Mouse (Mus musculus) lung, embryonic 15.5 days (tissue): Measurements from ENCODE around the gene Atxn7l2. TPM values are rescaled to one million over a fixed set of nuclear protein-coding genes. Genes with fewer than 3 reads are reported as not detected.

Experiments used
- ATAC-seq: fragments of 200-750 bp; cut with Nextera tagmentation; 2 replicates; pipeline ENCODE4 v1.8.0; 2017; ENCODE audit warnings: moderate number of reproducible peaks, borderline replicate concordance; ENCODE audit not compliant: low FRiP score, low TSS enrichment; ENCODE audit errors: extremely low read depth
- H3K27ac ChIP-seq: fragments of 300-500 bp; sonication (generic); 2 replicates; pipeline ENCODE4 v1.5.1; 2015; ENCODE audit warnings: moderate library complexity, mild to moderate bottlenecking, inconsistent platforms
- H3K27me3 ChIP-seq: fragments of 300-500 bp; sonication (generic); 2 replicates; pipeline ENCODE4 v1.6.1; 2015; ENCODE audit warnings: inconsistent platforms
- H3K36me3 ChIP-seq: fragments of 300-500 bp; sonication (generic); 2 replicates; pipeline ENCODE4 v1.6.1; 2015; ENCODE audit warnings: inconsistent platforms
- H3K4me1 ChIP-seq: fragments of 300-500 bp; sonication (generic); 2 replicates; pipeline ENCODE4 v1.6.1; 2015; ENCODE audit warnings: inconsistent platforms
- H3K4me2 ChIP-seq: fragments of 300-500 bp; sonication (generic); 2 replicates; pipeline ENCODE4 v1.6.1; 2015; ENCODE audit warnings: inconsistent platforms, mild to moderate bottlenecking, moderate library complexity
- H3K4me3 ChIP-seq: fragments of 300-500 bp; sonication (generic); 2 replicates; pipeline ENCODE4 v1.5.1; 2015; ENCODE audit warnings: mild to moderate bottlenecking, inconsistent platforms
- H3K9ac ChIP-seq: fragments of 300-500 bp; sonication (generic); 2 replicates; pipeline ENCODE4 v1.6.1; 2015; ENCODE audit warnings: inconsistent platforms
- H3K9me3 ChIP-seq: fragments of 300-500 bp; sonication (generic); 2 replicates; pipeline ENCODE4 v1.6.1; 2016; ENCODE audit warnings: inconsistent platforms
- WGBS: fragments of 180-500 bp; shearing (Covaris S2); methylation state at CpG from one replicate; pipeline ENCODE4 v1.1.7; 2015; 5-methylcytosine and 5-hydroxymethylcytosine counted together
- polyA plus RNA-seq: library from polyadenylated mRNA; unstranded; fragments of >200 nt; fragmentation: Nextera tagmentation; extraction: Ambion mirVana; gene quantifications from 2 replicates; pipeline ENCODE4 v1.2.1, GENCODE M21; 2015

Atxn7l2 gene
- polyA plus RNA-seq, 1 experiment from 2014 or later, result 14.5 TPM

GRCm38 (mm10) chr3:108187111-108187795 is 23.5 kb downstream of the Atxn7l2 start:
- H3K9me3 ChIP-seq, result no peaks in the 10 kb centered on the region
- H3K4me1 ChIP-seq, result peaks cover 26% of the 10 kb centered on the region
- peaks cover 14% of the 10 kb centered on the region for H3K27me3 ChIP-seq
- H3K9ac ChIP-seq, result no peak overlapping the region
- no peak overlapping the region for H3K27ac ChIP-seq
- peak overlapping the region; percentile 97; the same call in 1 of the 2 replicates for H3K4me2 ChIP-seq
- no peak for ATAC-seq
- H3K4me3 ChIP-seq, result peak overlapping the region; percentile 66; the same call in 1 of the 2 replicates
- no peaks in the 10 kb centered on the region for H3K36me3 ChIP-seq
- 57% methylated on average over 20 of the region's 20 CpGs for WGBS

- Histone ChIP-seq H3K36me3 (no peaks in the 10 kb centered on the region), H3K9me3 (no peaks in the 10 kb centered on the region), H3K9ac (peak within 1 kb of the TSS; percentile 62), H3K4me2 (peak within 1 kb of the TSS; percentile 97), H3K4me3 (peak within 1 kb of the TSS; percentile 66), H3K4me1 (peaks cover 26% of the 10 kb centered on the region), H3K27ac (no peak within 1 kb of the TSS), H3K27me3 (peaks cover 14% of the 10 kb centered on the region)
- 2% methylated on average over 61 of the region's 100 CpGs for WGBS
- ATAC-seq, result peak; percentile 66; the same call in 1 of the 2 replicates
These were observed 24.4 kb downstream of the Atxn7l2 start, which contains the start of gene Amigo1 for GRCm38 (mm10) chr3:108186098-108187047. Gene Amigo1, plus strand, starts transcription at chr3:108186335.

GRCm38 (mm10) chr3:108185460-108186097 is 25.2 kb downstream of the Atxn7l2 start:
- no peak for ATAC-seq
- Histone ChIP-seq H3K4me3 (peak overlapping the region; percentile 66), H3K9ac (peak overlapping the region; percentile 32), H3K4me2 (peak overlapping the region; percentile 97), H3K9me3 (no peaks in the 10 kb centered on the region), H3K36me3 (no peaks in the 10 kb centered on the region), H3K27ac (no peak overlapping the region), H3K4me1 (peaks cover 26% of the 10 kb centered on the region), H3K27me3 (peaks cover 14% of the 10 kb centered on the region)
- WGBS, result 5% methylated on average over 16 of the region's 16 CpGs

- no peak for ATAC-seq
- 44% methylated on average over 3 of the region's 3 CpGs for WGBS
- Histone ChIP-seq H3K27ac (no peak overlapping the region), H3K9me3 (no peaks in the 10 kb centered on the region), H3K36me3 (no peaks in the 10 kb centered on the region), H3K4me1 (peaks cover 23% of the 10 kb centered on the region), H3K27me3 (peaks cover 14% of the 10 kb centered on the region), H3K4me2 (no peak overlapping the region), H3K9ac (no peak overlapping the region), H3K4me3 (no peak overlapping the region)
These were observed 26.0 kb downstream of the Atxn7l2 start for GRCm38 (mm10) chr3:108184742-108185141.

GRCm38 (mm10) chr3:108180514-108180913 is 30.2 kb downstream of the Atxn7l2 start:
- WGBS, result 50% methylated on average over 2 of the region's 2 CpGs
- no peak for ATAC-seq
- H3K27me3 ChIP-seq, result peaks cover 15% of the 10 kb centered on the region

GRCm38 (mm10) chr3:108178756-108179715 is 31.7 kb downstream of the Atxn7l2 start:
- H3K4me2 ChIP-seq, result no peak overlapping the region
- H3K27me3 ChIP-seq, result peaks cover 7% of the 10 kb centered on the region; the same call in 1 of the 2 replicates
- H3K36me3 ChIP-seq, result no peaks in the 10 kb centered on the region
- H3K9ac ChIP-seq, result no peak overlapping the region
- peak overlapping the region; percentile 3; the same call in 1 of the 2 replicates for H3K27ac ChIP-seq
- peaks cover 11% of the 10 kb centered on the region; the same call in 1 of the 2 replicates for H3K4me1 ChIP-seq
- H3K9me3 ChIP-seq, result no peaks in the 10 kb centered on the region
- WGBS, result 35% methylated on average over 7 of the region's 7 CpGs
- ATAC-seq, result peak; percentile 88
- H3K4me3 ChIP-seq, result no peak overlapping the region

More at GRCm38 (mm10) chr3:108180514-108180913, 30.2 kb downstream of the Atxn7l2 start:
- H3K36me3 ChIP-seq, result no peaks in the 10 kb centered on the region
- H3K27ac ChIP-seq, result no peak overlapping the region
- H3K4me1 ChIP-seq, result peaks cover 13% of the 10 kb centered on the region
- H3K9me3 ChIP-seq, result no peaks in the 10 kb centered on the region
- no peak overlapping the region for H3K9ac ChIP-seq
- no peak overlapping the region for H3K4me2 ChIP-seq
- H3K4me3 ChIP-seq, result no peak overlapping the region

- WGBS, result 41% methylated on average over 13 of the region's 14 CpGs
- Histone ChIP-seq H3K27me3 (0 out of 2 replicates have a peak, but pooled peaks cover 7% of the 10 kb centered on the region), H3K9ac (no peak overlapping the region), H3K4me2 (no peak overlapping the region), H3K9me3 (no peaks in the 10 kb centered on the region), H3K27ac (no peak overlapping the region), H3K4me1 (peaks cover 10% of the 10 kb centered on the region; the same call in 1 of the 2 replicates), H3K36me3 (no peaks in the 10 kb centered on the region), H3K4me3 (no peak overlapping the region)
- ATAC-seq, result no peak; the same call in 1 of the 2 replicates
These were observed 35.8 kb downstream of the Atxn7l2 start for GRCm38 (mm10) chr3:108174672-108175531.

GRCm38 (mm10) chr3:108169199-108169598 is 41.5 kb downstream of the Atxn7l2 start:
- 42% methylated on average over 3 of the region's 3 CpGs for WGBS
- Histone ChIP-seq H3K4me3 (no peak overlapping the region), H3K9me3 (no peaks in the 10 kb centered on the region), H3K27ac (no peak overlapping the region), H3K9ac (no peak overlapping the region), H3K4me2 (no peak overlapping the region), H3K4me1 (peaks cover 19% of the 10 kb centered on the region), H3K36me3 (no peaks in the 10 kb centered on the region), H3K27me3 (no peaks in the 10 kb centered on the region)
- no peak for ATAC-seq

GRCm38 (mm10) chr3:108167499-108167898 is 43.2 kb downstream of the Atxn7l2 start:
- ATAC-seq, result no peak
- H3K9ac ChIP-seq, result no peak overlapping the region
- no peak overlapping the region for H3K27ac ChIP-seq
- WGBS, result 47% methylated on average over 14 of the region's 14 CpGs
- no peaks in the 10 kb centered on the region for H3K9me3 ChIP-seq
- H3K4me1 ChIP-seq, result peaks cover 19% of the 10 kb centered on the region
- H3K4me3 ChIP-seq, result no peak overlapping the region
- H3K27me3 ChIP-seq, result no peaks in the 10 kb centered on the region; the same call in 1 of the 2 replicates
- no peak overlapping the region for H3K4me2 ChIP-seq
- H3K36me3 ChIP-seq, result no peaks in the 10 kb centered on the region
